Mouse (Mus musculus) heart, adult 9 months (tissue): ENCODE results near the gene S1pr1.

ENCODE experiments used
- DNase-seq, 2 experiments: peaks; one replicate each; pipeline ENCODE4 v3.0.0; 2022; ENCODE audit warnings: low spot score in 2 of 2

S1pr1 gene

DNA sequence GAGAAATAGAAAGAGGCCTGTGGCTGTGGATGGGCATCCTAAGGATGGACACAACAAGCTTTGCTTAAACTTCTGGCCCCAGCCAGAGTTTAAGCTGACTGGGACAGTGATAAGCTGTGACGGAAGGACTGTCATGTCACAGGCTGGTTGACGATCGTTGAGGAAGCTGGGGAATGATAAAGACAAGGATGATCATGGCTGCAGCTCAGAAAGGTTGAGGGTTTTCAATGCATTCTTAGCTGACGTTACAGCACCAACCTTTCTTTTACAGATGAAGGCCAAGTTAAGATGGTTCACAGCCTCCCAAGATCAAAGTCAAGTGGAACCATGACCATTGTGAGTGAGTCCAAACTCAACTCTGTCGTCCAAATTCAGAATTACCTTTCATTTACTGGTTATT lies 40.2 kb downstream of the S1pr1 start:
- no peak for DNase-seq

DNA sequence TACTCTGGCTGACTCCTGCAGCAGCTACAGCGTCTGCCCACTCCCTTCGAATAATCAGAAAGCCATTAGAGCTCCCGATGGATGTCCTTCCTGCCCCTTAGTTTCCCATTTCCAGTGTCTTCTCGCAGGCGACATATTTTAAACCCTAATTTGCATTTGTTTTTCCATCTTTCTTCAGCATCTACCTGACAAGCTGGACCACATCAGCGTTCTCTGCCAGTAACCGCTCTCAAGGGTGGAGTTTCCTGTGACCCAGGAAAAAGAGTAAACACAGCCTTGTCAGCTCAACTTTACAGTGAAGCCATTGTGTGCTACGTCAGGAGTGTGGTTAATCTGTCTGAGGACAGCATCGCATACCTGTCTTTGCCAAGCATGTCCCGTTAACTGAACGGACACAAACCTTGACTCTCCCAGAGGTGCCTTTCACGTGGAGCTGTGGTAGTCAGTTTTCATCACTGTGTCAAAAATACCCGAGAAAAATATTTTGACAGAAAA lies 41.2 kb downstream of the S1pr1 start:
- peak; percentile 35 to 58 for DNase-seq

GRCm38 (mm10) chr3:115672965-115673662 lies 41.8 kb downstream of the S1pr1 start:
- no peak for DNase-seq

DNA sequence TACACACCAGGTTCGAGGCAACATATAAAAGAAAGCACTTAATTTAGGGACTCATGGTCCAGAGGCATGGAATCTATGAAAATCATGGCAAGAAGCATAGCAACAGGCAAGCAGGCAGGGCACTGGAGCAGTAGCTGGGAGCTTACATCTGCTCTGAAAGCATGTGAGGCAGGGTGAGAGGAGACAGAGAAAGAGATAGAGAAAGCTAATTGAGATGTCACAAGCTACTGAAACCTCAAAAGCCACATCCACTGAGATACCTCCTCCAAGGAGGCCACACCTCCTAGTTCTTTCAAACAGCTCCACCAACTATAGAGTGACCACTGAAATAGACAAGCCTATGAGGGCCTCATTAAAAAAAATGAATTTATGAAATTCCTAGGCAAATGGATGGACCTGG lies 45.6 kb downstream of the S1pr1 start:
- DNase-seq: no peak

- DNase-seq: no peak
Measured at GRCm38 (mm10) chr3:115667182-115667581, 47.7 kb downstream of the S1pr1 start.

GRCm38 (mm10) chr3:115666547-115666946 lies 48.3 kb downstream of the S1pr1 start:
- no peak for DNase-seq

- DNase-seq: no peak
Measured at GRCm38 (mm10) chr3:115664497-115664896, 50.4 kb downstream of the S1pr1 start.

- peak; percentile 66 to 81 for DNase-seq
Measured at GRCm38 (mm10) chr3:115660701-115661460, 54.0 kb downstream of the S1pr1 start.
